Mouse (Mus musculus) urinary bladder, postnatal 14 days (tissue): ENCODE measurements around the gene Klhdc9.
"Not testable (repeated sequence)": the region's sequence is repeated elsewhere in the genome, so short reads cannot be mapped to it uniquely, and the experiment has no call there.

Experiments
- DNase-seq: peaks from one replicate; pipeline ENCODE4 v3.0.0; 2021; ENCODE audit warnings: low spot score

The Klhdc9 gene

DNA sequence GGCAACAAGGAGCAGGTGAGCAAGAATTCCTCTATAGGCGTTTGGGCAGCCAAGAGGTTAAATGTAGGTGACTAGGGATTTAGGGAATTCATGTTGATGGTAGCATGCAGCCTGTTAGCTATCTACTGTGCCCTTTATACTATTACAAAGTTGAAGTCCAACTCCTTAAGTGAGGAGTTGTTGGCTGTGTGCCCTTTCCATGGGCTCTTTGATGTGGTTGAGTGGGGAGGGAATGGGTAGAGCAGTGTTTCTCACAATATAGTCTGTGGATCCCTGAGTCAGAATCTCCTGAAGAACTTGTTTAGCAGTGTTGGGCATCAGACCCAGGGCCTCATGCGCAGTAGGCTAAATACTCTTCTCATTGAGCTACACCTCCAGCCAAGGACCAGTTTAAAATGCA, 3.8 kb downstream of the Klhdc9 start:
- no peak for DNase-seq

DNA sequence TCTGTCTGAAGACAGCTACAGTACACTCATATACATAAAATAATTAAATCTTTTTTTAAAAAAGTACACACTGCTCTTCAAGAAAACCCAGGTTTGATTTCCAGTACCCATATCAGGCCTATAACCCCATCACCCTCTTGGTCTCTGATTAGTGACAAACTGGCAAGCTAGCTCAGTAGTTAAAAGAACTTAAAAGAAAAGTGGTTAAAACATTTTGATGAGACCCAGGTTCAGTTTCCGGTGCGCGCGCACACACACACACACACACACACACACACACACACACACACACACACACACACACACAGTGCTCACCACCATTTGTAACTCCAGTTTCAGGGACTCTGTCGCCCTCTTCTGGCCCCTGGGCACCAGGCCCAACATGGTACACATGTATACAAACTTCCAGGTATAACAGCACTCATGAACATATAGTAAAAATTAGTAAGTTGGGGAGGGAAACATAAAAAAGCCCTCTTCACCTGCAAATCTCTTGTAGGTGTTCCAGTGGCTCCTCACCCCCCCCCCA, 4.7 kb downstream of the Klhdc9 start:
- DNase-seq, result no peak

DNA sequence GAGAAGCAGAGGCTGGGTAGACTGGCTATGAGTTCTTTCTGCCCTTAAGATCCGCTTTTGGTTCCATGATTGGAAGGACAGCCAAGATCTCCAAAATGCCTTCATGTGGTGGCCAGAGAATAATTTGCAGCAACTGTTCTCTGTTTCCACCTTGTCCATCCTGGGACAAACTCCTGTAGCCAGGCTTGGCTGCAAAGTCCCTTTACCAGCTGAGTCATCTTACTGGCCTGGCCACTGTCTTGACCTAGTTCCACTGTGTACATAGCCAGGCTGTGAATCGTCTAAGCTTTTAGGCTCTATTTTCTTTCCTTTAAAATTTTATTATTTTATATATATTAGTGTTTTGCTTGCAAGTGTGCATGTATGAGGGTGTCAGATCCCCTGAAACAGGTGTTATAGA, 11.4 kb downstream of the Klhdc9 start:
- no peak for DNase-seq

DNA sequence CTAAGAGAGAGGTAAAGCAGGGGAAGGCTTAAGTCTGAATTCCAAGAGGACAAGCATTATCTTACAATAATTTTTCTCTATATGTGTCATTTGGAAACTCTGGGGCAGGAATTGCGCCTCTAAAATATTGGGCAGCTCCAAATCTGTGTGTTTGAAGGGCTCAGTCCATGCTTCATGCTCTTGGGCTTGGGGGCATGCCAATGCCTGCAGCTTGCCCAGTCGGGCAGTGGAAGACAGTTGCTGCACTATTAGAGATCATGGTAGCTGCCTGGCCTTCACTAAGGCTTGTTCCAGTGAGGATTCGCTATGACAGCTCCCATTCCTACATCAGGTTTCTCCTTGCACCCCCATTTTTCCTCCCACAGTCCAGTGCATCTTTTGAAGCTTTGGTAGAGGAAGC, 11.9 kb downstream of the Klhdc9 start:
- DNase-seq, result no peak

DNA sequence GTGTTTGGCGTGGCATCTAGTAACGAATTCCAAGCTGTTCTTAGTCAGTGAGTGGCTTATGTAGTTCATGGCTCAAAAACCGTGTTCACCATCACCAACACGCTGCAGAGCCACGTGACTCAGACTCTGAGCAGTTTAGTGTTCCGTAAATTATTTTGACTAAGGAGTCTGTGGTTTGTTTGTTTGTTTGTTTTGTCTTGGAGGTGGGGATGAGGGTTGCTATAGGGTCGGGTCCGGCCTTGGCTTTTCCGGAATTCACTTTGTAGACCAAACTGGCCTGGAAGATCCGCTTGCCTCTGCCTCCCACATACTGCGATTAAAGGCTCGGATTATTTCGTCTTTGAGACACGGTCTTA, 14.5 kb downstream of the Klhdc9 start:
- DNase-seq, result no peak

DNA sequence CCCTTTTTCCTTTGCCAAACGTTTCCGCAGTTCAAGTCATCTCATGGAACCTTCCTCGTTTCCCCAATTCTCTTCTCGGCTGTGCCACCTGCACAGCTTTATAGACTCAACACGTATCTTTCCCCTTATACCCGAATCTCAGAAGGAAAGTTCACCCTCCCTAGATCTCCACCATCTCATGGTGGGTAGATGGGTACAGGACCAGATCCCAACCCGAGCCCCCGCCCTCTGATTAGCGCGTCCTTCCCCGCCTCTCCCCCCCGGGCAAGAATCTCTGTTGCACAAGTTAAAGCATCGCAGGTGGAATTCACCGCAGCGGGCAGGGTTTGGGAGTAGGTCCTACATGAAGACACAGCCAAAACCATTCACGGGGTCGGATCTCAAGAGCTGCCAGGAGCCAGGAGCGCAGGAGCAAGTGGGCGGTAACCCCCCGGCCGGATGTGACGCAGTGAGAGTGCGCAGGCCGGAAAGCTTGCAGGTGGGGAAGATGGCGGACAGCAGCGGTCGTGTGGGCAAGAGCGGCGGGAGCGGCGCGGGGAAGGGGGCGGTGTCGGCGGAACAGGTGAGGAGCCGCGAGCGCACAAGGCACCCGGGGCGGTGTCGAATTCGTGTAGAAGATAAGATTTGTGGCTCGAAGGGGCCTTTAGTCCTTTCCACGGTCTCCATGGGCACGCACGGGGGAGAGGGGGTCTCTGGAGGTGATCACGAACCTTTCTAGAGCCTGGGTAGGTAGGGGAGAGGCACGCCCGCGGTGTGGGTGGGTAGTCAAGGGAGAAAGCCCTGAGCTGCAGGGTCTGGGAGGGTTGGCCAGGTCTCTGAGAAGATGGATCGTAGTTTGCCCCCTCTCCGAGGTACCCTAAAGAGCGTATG, 15.1 kb downstream of the Klhdc9 start, which contains the start of the genes Nit1 and Pfdn2:
TSS of gene Nit1 (minus strand) at position 422 of the 870 bp plus-strand sequence.
TSS of gene Pfdn2 (plus strand) at position 446 of the 870 bp plus-strand sequence.
- peak; percentile 92 for DNase-seq

DNA sequence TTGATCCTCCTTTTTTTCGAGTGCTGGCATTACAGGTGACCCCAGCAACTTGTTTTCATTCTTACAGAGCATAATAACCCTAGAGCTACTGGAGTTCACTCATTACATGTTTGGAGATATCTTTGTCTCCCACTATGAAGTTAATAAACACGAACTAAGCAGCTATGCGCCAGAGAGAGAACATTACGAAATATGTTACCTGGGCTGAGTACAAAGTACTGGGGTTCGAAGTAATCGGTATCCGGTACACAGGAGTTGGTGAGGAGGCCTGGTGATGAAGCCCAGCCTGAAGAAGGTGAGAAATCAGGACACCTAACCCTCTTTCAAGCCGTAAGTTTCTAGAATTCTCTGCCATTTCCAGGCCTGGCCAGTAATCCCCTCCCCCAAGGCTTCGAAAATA, 15.9 kb downstream of the Klhdc9 start:
- no peak for DNase-seq

DNA sequence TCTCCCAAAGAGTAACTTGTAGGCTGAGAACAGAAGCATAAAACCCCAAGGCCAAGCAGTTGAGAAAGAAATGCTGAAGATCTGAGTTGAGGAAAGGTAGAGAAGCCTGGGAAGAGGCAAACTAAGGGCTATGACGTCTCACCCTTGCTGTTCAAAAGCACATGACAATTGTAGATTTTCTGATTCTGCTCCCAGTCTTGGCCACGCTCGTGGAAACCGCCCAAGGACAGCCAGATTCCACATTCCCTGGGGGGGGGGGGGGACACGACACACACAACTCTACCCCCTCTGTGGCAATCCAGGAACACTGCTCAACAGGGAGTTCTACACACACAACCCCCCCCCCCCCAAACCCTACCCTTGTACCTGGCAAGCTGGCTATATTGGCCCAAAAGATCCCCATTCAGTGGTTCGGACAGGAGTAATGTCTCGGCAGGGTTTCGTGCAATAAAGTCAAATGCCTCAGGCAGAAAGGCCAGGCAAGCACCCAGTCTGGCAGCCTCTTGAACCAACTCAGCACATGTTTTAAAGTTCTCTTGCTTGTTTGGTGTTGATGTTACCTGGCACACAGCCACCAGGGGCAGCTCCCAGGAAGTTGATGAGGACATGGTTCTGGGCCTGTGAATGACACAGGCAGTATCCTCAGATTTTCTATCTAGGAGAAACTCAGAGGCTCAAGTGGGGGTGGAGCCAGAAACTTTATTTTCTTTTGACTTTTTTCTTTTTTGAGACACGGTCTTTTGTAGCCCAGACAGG, 16.5 kb downstream of the Klhdc9 start:
- peak; percentile 52 for DNase-seq

DNA sequence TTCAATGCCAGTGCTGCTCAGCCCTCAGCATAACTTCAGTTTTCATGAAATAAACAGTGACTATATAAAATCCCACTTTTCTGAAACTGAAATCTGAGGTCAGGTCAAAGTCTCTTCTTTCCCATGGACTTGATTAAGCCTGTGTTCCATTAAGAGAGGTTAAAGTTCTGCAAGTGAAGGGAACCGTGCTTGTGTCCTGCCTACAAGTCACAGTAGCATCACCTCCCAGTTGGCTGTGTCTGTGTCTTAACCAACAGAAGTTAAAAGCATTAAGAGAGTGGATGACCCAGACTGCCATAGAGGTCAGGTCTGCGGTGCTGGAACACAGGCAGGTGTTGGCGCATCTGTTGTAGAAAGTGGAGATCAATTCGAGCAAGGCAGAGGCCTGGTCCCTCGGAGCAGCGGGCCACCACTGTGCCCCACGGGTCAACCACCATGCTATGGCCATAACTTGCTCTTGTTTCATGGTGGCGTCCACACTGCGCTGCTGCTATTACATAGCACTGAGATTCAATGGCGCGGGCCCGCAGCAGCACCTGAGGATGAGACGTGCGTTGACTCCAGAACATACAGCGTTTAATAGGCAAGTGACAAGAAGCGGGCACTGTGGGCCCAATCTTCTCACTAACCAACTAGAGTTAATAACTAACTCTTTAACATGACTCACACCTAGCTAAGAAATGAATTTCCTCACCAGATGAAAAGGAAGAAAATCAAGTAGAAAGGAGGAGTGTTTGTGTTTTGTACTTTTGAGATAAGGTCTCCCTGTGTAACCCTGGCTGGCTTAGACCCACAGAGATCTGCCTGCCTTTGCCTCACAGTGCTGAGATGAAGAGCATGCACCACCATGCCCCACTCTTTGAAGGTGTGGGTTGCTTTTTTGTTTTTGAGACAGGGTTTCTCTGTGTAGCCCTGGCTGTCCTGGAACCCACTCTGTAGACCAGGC, 18.1 kb downstream of the Klhdc9 start:
- no peak for DNase-seq

DNA sequence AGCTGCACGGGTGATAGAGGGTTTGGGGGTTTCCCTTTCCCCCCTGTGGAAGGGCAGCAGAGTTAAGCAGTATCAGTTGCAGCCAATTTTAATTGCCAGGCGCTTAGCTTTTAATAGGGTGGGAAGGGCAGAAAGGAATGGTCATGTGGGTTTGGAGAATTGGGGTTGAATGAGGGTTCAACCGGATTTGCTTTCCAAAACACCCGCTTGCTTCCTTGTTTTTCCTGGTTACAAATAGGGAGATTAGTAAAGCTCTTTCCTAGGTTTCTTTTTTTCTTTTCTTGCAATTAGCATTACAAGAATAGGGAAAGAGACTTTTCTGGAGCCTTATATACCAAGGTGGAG, 30.4 kb downstream of the Klhdc9 start:
- DNase-seq, result no peak

DNA sequence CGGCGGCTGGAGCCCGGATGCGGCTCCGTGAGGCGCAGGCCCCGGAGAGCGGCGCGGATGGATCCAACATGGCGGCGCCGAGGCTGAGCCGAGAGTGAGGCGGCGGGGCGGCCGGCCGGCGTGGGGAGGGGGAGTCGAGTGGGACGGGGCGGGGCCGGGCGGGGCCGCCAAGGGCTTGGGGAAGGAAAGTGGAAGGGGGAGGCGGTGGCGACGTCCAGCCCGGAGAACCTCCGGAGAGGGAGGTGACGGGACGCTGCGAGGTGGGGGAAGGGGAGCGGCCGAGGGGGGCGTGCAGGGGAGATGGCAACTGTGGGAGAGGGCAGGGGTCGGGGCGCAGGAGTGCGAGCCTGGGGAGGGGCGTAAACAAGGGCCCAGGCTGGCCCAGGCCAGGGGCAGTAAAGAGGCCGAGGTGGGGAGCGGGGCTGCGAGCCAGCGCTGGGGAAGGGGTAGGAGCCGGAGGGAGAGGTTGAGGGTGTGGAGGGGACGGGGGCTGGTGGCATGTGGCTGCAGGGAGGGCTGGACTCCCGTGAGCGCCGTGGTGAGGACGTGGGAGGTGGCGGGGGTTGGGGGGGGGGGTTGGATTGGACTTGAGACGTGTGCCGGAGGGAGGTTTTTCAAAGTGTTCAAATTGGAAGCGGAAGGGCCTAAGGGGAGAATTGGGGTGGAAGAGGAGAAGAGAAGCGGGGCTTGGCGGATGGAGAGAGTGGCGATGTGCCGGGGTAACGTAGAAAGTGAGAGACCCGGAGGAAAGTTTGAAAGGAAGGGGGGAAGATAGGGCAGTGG, 31.0 kb downstream of the Klhdc9 start:
- DNase-seq, result peak; percentile 82

DNA sequence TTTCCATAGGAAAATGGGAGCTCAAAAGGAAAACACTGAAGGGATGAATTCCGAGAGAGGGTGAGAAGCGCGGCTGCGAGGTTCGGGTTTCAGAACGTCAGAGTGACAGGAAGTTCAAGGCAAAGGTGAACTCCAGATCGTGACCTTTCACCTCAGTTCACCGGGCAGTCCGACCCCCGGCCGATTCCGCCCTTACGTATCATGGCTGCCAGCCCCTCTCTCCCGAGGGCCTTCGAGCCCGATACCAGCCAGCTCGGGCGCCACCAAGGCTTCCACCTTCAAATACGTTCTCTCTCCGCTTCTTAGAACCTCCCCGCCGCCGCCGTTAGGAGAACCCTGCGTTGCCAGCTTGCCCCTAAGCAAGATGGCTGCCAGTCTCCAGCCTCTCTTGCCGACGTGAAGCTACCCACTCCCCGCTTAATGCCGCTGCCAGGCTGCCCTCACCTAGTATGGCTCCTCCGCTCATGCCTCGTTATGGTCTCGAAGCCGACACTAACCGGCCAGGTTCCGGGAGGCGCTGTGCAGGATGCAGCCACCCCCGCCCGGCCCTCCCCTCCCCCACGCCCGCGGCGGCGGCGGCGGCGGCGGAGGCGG, 31.7 kb downstream of the Klhdc9 start, which contains the start of gene Dedd:
TSS of gene Dedd (plus strand) at position 307 of the 594 bp plus-strand sequence.
- DNase-seq, result peak; percentile 91

DNA sequence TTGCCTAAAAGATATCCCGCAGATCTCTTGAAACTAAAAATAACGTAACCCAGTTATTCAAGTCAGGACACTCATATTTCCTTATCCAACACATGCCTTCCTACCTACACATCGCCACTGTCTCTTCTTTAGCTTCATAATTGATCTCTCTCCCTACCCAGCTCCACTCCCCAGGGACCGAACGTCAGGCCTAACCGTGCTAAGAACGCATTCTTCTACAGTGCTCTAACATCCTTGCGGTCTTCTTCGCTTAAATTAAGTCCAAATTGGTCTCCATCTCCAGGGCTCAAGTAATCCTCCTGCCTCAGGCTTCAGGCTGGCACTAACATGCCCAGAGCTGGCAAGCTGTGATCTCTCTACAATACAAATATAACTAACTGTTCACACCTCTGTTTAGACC, 32.4 kb downstream of the Klhdc9 start:
- DNase-seq, result no peak

DNA sequence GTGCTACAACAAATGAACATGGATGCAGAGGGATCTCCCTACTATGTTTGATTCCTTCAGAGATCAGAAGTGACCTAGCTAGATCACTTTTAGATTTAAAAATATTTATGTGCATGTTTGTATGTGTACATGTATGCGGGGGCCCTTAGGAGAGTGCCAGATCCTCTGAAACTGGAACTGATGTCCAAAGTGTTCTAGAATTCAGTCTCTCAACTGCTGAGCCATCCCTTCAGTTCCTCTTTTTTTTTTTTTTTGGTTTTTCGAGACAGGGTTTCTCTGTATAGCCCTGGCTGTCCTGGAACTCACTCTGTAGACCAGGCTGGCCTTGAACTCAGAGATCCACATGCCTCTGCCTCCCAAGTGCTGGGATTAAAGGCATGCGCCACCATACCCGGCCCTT, 34.0 kb downstream of the Klhdc9 start:
- not testable (repeated sequence) for DNase-seq

DNA sequence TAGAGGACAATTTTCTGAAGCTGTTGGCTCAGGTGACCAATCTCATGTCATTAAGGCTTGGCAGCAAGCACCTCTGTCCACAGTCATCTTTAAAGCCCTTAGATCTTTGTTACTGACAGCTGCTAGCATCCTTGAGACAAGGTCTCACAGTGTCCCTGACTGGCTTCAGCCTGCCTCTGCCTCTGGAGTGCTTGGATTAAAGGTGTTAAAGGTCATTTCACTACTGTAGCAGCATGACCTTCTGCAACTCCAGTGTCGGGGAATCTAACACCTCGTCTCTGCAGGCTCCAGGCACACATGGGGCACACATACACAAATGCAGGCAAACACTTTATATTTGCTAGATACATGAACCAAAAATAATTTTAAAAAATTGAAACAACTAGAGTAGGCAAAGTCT, 35.0 kb downstream of the Klhdc9 start:
- no peak for DNase-seq

DNA sequence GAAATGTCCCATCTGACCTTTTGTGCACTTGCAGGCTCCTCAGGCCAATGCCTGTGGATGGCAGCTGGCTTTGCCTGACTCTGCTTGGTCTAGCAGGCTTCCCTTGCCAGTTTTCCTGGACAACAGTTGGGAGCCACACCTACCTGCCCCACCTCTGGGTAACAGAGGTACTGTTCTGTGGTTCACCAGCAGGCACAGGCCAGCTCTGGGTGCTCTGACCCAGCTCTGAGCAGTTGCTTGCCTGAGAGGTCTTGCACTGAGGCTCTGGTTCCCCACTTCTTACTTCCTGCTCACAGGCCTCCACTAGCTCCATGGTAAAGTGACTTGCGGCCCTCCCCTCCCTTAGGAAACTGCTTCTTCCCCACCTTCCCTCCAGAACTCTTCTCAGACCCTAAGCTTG, 38.6 kb downstream of the Klhdc9 start:
- DNase-seq, result peak; percentile 20

DNA sequence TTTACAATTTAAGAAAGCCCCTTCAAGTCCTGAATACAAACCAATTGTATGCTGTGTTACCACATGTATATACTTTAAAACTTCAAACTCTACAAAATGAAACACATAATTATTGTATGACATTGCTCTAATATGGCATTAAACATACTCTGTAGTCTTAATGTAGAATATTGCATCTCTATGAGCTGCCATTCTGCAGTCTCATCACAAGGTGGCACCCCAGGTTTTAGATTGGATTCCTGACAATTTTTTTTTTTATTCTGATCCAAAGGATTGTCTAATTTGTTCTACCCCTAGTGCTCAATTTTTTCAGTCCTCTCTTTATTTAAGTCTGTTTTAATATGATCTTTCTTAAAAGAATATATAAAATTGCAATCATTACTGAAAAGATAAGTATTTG, 39.2 kb downstream of the Klhdc9 start:
- DNase-seq, result no peak

DNA sequence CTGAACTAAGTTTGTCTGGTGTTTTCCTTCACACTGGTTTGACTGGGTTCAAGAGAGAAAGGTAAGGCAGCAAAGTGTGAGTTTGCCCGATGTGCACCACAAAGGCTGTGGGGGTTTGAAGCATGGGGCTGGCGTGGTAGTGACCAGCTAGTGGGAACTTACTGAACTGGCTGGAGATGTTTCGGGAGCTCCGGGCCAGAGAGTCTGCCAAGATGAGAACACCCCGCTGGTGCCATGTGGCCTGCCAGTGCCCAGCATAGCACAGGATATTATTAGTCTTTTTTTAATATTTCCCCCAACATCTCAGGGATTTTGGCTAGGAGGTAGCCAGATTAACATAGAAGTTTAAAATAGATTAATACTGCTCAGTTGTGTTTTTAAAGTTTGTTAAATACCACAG, 40.4 kb downstream of the Klhdc9 start:
- no peak for DNase-seq

DNA sequence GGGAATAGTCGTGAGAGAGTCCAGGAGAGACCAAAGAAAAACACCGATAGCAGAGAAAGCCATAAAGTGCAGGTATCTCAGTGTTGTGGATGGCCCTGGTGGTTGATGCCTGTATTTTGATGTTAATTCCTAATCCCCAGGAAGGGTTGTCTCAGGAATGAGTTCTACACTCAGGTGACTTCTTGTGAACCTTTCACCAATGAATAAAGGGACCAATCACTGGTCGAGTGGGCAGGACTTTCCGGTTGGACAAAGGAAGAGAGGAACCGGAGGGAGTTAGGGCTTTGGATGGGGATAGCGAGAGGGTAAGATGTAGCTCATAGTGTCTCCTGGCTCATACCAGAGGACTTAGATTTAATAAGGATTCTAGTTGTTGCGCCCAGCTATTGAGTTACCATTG, 40.9 kb downstream of the Klhdc9 start:
- no peak for DNase-seq

DNA sequence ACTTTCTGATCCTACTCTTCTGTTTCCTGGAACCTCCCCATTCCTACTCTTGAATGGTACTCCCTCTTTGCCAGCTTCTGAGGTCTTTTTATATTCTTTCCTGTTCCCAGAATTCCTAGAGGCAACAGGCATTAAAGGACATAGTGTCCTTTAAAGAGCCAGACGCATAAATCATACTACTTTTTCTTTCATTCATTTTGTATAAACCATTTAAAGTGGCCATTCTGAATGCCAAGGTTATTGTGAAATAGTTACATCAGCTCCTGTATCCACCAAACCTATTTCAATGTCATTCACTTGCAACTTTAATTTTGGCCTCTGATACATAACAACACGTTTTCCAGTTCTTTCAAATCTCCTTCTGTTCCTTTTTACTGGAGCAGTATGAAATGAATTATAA, 51.3 kb downstream of the Klhdc9 start:
- DNase-seq, result no peak
